Mouse (Mus musculus): ENCODE measurements around the gene Srgap2.

The Srgap2 gene

GRCm38 (mm10) chr1:131293221-131293921, 233.8 kb downstream of the Srgap2 start:
- no peak for DNase-seq (ENCODE audit: extremely low spot score, low read depth, low spot score)

GRCm38 (mm10) chr1:131290648-131291047, 236.5 kb downstream of the Srgap2 start:
- DNase-seq (ENCODE audit: extremely low spot score, low read depth, low spot score) = peak; percentile 37

- no peak for DNase-seq (ENCODE audit: extremely low spot score, low read depth, low spot score)
Observed at GRCm38 (mm10) chr1:131288938-131289337, 238.2 kb downstream of the Srgap2 start.

- DNase-seq (ENCODE audit: extremely low spot score, low read depth, low spot score) = no peak
Observed at GRCm38 (mm10) chr1:131287267-131287666, 239.9 kb downstream of the Srgap2 start.

- no peak for DNase-seq (ENCODE audit: extremely low spot score, low read depth, low spot score)
Observed at GRCm38 (mm10) chr1:131286803-131287202, 240.3 kb downstream of the Srgap2 start.

- DNase-seq (ENCODE audit: extremely low spot score, low read depth, low spot score) = no peak
Observed at GRCm38 (mm10) chr1:131284616-131285015, 242.5 kb downstream of the Srgap2 start.

GRCm38 (mm10) chr1:131284167-131284566, 243.0 kb downstream of the Srgap2 start:
- no peak for DNase-seq (ENCODE audit: extremely low spot score, low read depth, low spot score)

- DNase-seq (ENCODE audit: extremely low spot score, low read depth, low spot score) = no peak
Observed at GRCm38 (mm10) chr1:131281731-131282130, 245.4 kb downstream of the Srgap2 start.

GRCm38 (mm10) chr1:131280280-131280679, 246.9 kb downstream of the Srgap2 start:
- DNase-seq (ENCODE audit: extremely low spot score, low read depth, low spot score) = no peak

GRCm38 (mm10) chr1:131279456-131279776, 247.7 kb downstream of the Srgap2 start, which contains the start of gene Ikbke:
Gene Ikbke, minus strand, starts transcription at chr1:131279606.
- DNase-seq (ENCODE audit: extremely low spot score, low read depth, low spot score) = no peak

GRCm38 (mm10) chr1:131278606-131279455, 248.3 kb downstream of the Srgap2 start:
- no peak for DNase-seq (ENCODE audit: extremely low spot score, low read depth, low spot score)

- DNase-seq (ENCODE audit: extremely low spot score, low read depth, low spot score) = no peak
Observed at GRCm38 (mm10) chr1:131276831-131277230, 250.3 kb downstream of the Srgap2 start.

GRCm38 (mm10) chr1:131275577-131275976, 251.6 kb downstream of the Srgap2 start:
- no peak for DNase-seq (ENCODE audit: extremely low spot score, low read depth, low spot score)

- DNase-seq (ENCODE audit: extremely low spot score, low read depth, low spot score) = no peak
Observed at GRCm38 (mm10) chr1:131274725-131275539, 252.2 kb downstream of the Srgap2 start.

- peak; percentile 88 for DNase-seq (ENCODE audit: extremely low spot score, low read depth, low spot score)
Observed at GRCm38 (mm10) chr1:131269797-131270578, 257.2 kb downstream of the Srgap2 start.

- DNase-seq (ENCODE audit: extremely low spot score, low read depth, low spot score) = no peak
Observed at GRCm38 (mm10) chr1:131268776-131269175, 258.4 kb downstream of the Srgap2 start.

- no peak for DNase-seq (ENCODE audit: extremely low spot score, low read depth, low spot score)
Observed at GRCm38 (mm10) chr1:131263905-131264304, 263.2 kb downstream of the Srgap2 start.

- DNase-seq (ENCODE audit: extremely low spot score, low read depth, low spot score) = peak; percentile 35
Observed at GRCm38 (mm10) chr1:131260309-131260656, 266.9 kb downstream of the Srgap2 start.

GRCm38 (mm10) chr1:131259632-131260308, 267.4 kb downstream of the Srgap2 start:
- no peak for DNase-seq (ENCODE audit: extremely low spot score, low read depth, low spot score)

GRCm38 (mm10) chr1:131257288-131257687, 269.9 kb downstream of the Srgap2 start:
- DNase-seq (ENCODE audit: extremely low spot score, low read depth, low spot score) = no peak
